Mouse (Mus musculus): ENCODE results near the gene Incenp.
"Not testable (repeated sequence)": the region's sequence is repeated elsewhere in the genome, so short reads cannot be mapped to it uniquely, and the experiment has no call there.

The Incenp gene

DNA sequence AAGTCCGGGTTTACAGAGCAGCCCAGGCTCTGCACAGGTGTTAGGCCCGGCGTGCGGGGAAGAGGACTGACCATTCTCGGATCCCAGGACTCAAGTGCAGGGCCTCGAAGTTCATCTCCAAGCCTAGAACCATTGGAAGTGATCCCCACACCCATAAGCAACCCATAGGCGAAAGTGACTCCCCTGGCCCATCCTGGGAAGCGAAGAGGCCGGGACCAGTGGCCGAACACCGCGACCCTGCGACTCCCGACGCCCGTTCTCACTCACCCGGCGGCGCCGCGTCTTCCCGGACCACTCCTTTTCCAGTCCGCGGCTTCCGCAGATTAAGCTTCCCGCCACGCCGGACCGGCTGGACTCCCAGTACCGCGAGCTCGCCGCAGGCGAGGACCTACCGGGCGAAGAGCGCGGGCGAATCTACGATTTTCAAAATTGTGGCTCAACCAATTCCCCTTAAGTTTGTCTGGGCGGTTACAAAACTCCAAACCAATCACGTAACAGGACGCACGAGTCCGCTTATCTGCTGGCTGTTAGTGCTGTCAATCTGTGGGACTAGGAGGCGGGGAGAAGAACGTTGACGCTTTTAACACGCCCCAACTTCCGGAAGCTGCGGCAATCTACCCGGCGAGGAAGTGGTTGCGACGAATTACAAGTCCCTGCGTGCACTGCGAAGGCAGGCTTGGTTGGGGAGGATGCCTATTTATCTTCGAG is at the start of gene Incenp:
Incenp (minus strand) TSS at position 480 of the 708 bp plus-strand sequence.
- DNase-seq (ENCODE audit: low spot score): peak; percentile 94

DNA sequence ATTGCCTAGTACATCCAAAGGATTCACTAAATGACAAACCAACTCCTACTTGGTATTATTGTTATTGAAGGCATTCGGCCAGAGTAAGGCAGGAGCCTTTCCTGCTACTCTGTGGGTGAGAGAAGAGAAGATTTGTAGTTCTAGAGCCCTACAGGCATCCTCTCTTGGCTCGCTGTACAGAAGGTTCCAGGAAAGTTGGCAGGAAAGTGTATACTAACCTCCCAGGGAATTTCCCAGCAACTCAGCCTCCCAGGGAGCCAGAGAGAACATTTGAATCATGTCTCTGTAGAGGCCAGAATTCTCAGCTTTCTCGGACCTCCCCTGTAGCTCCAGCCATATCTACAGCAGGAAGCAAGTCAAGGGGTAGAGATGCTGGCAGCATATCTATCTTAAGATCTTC is 47.6 kb upstream of the Incenp start:
- peak; percentile 44 for DNase-seq (ENCODE audit: low spot score)

DNA sequence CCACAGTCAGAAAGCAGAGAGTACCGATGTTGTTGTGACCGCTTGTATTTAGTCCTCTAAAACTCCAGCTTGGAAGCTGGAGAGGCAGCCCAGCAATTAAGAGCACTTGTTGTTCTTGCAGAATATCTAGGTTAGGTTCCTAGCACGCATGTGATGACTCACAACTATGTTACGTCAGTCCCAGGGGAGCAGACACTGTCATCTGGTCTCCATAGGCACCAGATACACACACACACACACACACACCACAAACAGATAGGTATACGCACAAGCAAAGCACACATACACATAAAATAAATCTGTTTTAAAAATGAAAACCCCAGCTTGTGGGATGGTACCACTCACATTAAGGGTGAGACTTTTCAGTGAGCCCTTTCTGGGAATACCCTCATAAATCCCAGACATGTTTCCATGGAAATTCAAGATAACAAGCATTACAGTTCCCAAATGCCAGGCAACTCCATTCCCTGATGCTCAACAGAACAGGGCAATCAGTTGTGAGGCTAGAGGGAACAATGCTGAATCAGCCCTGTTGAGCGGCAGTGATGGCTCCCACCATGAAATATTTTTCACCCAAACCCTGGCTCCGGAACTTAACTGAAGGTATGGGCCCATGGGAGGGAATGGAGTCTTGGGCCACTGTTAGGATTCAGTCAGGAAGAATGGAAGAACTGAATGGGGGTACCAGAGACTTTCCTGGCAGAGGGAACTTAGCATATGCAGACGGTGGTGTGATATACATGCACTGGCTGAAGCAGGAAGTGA is 46.6 kb upstream of the Incenp start:
- DNase-seq (ENCODE audit: low spot score): no peak

- DNase-seq (ENCODE audit: low spot score): no peak
Observed at GRCm38 (mm10) chr19:9942539-9943533, 43.5 kb upstream of the Incenp start.

- DNase-seq (ENCODE audit: low spot score): no peak
Observed at GRCm38 (mm10) chr19:9941809-9942208, 42.5 kb upstream of the Incenp start.

- DNase-seq (ENCODE audit: low spot score): no peak
Observed at GRCm38 (mm10) chr19:9940903-9941302, 41.6 kb upstream of the Incenp start.

- no peak for DNase-seq (ENCODE audit: low spot score)
Observed at GRCm38 (mm10) chr19:9939841-9940240, 40.5 kb upstream of the Incenp start.

DNA sequence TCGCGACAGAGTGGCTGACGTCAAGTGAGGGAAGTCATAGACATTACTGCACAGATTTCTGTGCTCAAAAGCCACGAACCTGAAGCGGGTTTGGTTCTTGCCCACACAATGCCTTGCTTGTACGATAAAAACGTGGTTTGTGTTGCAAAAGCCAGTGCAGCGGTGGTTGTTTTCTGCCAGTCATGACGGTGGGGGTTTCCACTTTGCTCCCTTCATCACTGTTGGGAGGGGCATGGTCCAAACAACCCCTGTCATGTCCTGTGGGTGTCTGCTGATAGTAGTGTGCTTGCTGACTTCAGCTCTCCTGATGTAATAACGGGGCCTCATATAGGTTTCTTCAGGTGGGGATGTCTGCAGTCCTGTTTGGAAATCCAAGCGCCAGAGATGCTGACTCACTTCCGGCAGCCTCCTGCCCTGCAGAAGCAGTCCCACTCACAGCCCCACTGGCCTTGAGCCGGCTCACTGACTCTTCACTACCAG is 39.5 kb upstream of the Incenp start:
- DNase-seq (ENCODE audit: low spot score): peak; percentile 27

GRCm38 (mm10) chr19:9938156-9938823 is 38.9 kb upstream of the Incenp start:
- DNase-seq (ENCODE audit: low spot score): no peak

DNA sequence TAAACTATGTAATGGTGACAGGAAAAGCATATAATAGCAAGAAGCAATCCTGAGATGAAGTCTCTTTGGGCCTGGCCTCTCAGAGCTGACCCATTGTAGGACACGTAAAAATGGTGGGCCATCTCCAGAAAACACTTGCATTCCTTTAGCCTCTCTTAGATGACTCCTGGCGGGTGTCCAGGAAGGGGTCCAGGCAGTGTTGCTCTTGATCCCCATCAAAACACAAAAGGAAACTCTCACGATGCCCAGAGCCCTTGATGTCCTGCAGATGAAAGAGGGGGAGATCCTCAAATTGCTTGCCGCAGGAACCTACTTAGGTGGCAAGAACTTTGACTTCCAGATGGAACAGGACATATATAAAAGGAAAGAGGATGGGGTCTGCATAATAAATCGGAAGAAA is 38.1 kb upstream of the Incenp start:
- no peak for DNase-seq (ENCODE audit: low spot score)

GRCm38 (mm10) chr19:9936579-9936978 is 37.2 kb upstream of the Incenp start:
- DNase-seq (ENCODE audit: low spot score): no peak

- DNase-seq (ENCODE audit: low spot score): no peak
Observed at GRCm38 (mm10) chr19:9933908-9934307, 34.6 kb upstream of the Incenp start.

- not testable (repeated sequence) for DNase-seq (ENCODE audit: low spot score)
Observed at GRCm38 (mm10) chr19:9931167-9931607, 31.8 kb upstream of the Incenp start.

GRCm38 (mm10) chr19:9928089-9928488 is 28.7 kb upstream of the Incenp start:
- DNase-seq (ENCODE audit: low spot score): no peak

- DNase-seq (ENCODE audit: low spot score): no peak
Observed at GRCm38 (mm10) chr19:9924769-9925272, 25.5 kb upstream of the Incenp start.

DNA sequence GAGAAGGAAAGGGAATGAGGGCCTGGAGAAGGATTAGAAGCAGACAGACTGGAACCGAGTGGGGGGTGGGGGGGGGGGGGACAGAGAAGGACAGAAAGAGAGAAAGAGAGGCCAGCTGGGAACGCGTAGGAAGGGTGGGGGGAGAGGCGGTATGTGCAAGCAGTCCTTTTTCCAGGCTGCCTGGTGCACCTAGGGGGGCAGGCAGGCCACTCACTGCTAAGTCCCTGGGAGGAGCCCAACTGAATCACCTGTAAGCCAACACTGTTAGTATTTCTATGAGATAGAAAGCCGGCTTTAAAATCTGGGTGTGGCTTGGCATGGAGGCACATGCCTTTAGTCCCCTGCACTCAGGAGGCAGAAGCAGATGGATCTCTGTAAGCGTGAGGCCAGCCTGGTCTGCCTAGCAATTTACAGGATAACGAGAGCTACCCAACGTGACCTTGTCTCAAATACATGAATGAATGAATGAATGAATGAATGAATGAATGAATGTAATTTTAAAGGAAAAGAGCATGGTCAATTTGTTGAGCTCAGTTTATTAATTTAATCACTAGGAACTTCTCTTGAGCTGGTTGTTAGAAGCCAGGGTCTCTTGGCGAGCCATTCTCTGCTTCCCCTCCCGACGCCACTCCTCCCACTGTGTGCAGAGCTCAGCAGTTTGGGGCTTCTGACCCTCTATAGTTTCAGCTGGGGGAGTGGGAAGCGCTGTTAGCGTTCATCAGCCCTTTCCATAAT is 24.9 kb upstream of the Incenp start:
- DNase-seq (ENCODE audit: low spot score): no peak

DNA sequence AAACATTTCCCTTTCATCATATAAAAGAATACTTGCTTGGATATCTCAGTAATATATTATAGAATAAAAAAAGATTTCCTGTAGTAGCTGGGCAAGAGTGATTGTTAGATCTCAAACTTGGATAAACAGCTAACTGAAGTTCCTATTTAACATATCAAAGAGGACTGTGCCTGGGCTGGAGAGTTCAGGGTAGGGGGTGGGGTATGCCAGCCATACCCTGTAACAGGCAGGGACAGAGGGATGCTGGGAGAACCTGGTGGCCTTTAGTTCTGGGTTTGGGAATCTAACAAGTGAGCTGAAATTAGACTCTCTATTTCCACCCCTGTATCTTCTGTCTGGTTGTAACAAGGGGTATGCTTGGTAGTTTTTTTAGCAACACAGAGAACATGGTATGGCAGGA is 23.7 kb upstream of the Incenp start:
- no peak for DNase-seq (ENCODE audit: low spot score)

DNA sequence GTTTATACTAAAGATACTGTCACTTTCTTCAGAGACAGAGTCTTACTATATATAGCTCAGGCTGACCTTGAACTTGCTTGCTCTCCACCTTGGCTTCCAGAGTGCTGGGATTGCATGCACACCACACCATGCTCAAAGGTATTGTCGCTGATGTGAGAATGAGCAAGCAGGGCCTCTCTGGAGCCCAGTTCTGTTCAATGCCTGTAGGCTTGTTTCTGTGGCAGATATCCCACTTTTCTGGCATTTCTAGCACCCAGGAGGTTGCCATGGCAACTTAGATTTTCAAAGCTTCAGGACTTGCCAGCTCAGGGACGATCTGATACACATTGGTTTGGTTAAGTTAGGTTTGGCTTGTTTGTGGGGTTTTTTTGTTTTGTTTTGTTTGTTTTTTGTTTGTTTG is 22.9 kb upstream of the Incenp start:
- no peak for DNase-seq (ENCODE audit: low spot score)

GRCm38 (mm10) chr19:9920835-9921784 is 21.8 kb upstream of the Incenp start:
- peak; percentile 52 for DNase-seq (ENCODE audit: low spot score)

Measured in testis, postnatal 14 days (tissue).